Mouse (Mus musculus) embryonic fibroblast, embryonic 13.5 days (primary cell): ENCODE measurements around the gene Tspear.

Experiments
- CTCF ChIP-seq: IDR thresholded peaks from 2 replicates; pipeline ENCODE4 v1.5.1; 2011; ENCODE audit warnings: mild to moderate bottlenecking, control low read depth, low read length, moderate library complexity, borderline replicate concordance; ENCODE audit not compliant: insufficient read depth
- POLR2A ChIP-seq: IDR thresholded peaks from 2 replicates; pipeline ENCODE4 v1.6.1; 2011; ENCODE audit warnings: low read depth, mild to moderate bottlenecking, control low read depth, low read length, moderate library complexity

DNA sequence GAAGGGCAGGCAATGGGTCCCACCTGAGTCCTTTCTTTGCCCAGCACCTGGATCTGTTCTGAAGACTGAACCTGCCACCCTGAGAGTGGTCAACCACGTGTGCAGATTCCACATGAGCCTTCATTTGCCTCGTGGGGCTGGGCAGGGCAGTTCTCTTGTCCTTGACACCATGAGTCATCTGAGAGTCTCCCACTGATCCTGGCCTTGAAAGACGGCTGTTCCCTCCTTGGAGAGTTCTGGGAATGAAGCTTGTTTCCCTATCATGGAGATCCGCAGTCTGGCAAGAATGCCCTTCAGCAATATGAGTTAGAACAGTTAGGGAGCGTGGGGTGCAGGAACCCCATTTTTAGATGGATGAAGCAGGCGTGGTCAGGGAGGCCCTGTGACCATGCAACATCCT lies 152.6 kb downstream of the Tspear start:
- no peak for TF ChIP-seq CTCF
- TF ChIP-seq POLR2A, result no peak
